In the genomic region with DNA sequence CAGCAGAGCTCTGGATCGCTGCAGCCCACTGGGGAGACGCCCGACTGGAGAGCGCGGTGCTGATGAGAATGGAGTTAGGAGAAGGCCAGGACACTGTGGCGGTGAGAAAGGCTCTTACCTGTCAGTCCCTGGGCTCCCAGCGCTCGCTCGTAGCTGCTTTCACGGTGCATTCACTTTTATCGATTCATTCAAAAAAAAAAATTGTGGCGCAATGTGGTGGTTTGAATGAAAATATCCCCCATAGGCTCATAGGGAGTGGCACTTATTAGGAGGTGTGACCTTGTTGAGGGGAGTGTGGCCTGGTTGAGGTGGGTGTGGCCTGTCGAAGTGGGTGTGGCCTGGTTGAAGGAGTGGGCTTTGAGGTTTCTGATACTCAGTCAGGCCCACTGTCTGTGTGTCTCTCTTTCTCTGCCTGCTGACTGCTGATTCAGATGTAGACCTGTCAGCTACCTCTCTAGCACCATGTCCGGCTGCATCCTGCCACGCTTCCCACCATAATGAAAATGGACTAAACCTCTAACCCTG, we compare ENCODE assay signal across 21 mouse cellular contexts. TPM values are rescaled to one million over a fixed set of nuclear protein-coding genes. Genes with fewer than 3 reads are reported as not detected.
"Had no signal": no experiment of that assay in that cellular context is flagged by ENCODE, and none has a peak within 500 bp of the region (broad histone marks: within the 10 kb centered on the region; RNA-seq: fewer than 3 reads in every experiment).

No protein-coding gene starts in this region.

- H3K9me3 ChIP-seq: limb, embryonic 10.5 days; limb, embryonic 13.5 days; liver, embryonic 13.5 days; midbrain, embryonic 13.5 days; stomach, embryonic 15.5 days had no signal

- DNase-seq: kidney, adult 11 months; kidney, adult 9 months; kidney, postnatal 25 days; layer of hippocampus, adult 9-11 months; liver; liver, embryonic 13.5 days; lung, embryonic 14.5 days; right cerebral cortex, adult 18-20 months; right cerebral cortex, postnatal 14 days; right cerebral cortex, postnatal 4 days; thymus, postnatal 25 days had no signal

- ATAC-seq: lung, postnatal 0 days; midbrain, embryonic 13.5 days had no signal

- H3K4me2 ChIP-seq: limb, embryonic 13.5 days; liver, embryonic 13.5 days; lung, embryonic 14.5 days; midbrain, embryonic 13.5 days; stomach, embryonic 15.5 days had no signal

- H3K4me3 ChIP-seq: layer of hippocampus, adult 2 months; limb, embryonic 10.5 days; limb, embryonic 13.5 days; liver, embryonic 13.5 days; midbrain, embryonic 13.5 days; stomach, embryonic 15.5 days had no signal

- H3K27ac ChIP-seq: kidney, postnatal 0 days; layer of hippocampus, adult 2 months; limb, embryonic 10.5 days; limb, embryonic 13.5 days; liver, embryonic 13.5 days; macrophage; midbrain, embryonic 13.5 days; stomach, embryonic 15.5 days had no signal

- H3K9ac ChIP-seq: limb, embryonic 13.5 days; liver, embryonic 13.5 days; lung, embryonic 14.5 days; midbrain, embryonic 13.5 days; stomach, embryonic 15.5 days had no signal

- H3K36me3 ChIP-seq: limb, embryonic 10.5 days; limb, embryonic 13.5 days; liver, embryonic 13.5 days; midbrain, embryonic 13.5 days; stomach, embryonic 15.5 days had no signal

- H3K4me1 ChIP-seq: limb, embryonic 10.5 days; liver, embryonic 13.5 days; stomach, embryonic 15.5 days had no signal

- H3K27me3 ChIP-seq: midbrain, embryonic 13.5 days; stomach, embryonic 15.5 days had no signal

RNA-seq across cellular contexts. Expression of a gene that starts 44.7 kb away (rescaled TPM):
- total RNA-seq: megakaryocyte, adult 5-6 weeks had no signal
- polyA plus RNA-seq: large intestine, adult 2 months; macrophage had no signal
